Mouse (Mus musculus) NIH3T3 (cell line): ENCODE measurements around the gene Gm21812.
"Not testable (repeated sequence)": the region's sequence is repeated elsewhere in the genome, so short reads cannot be mapped to it uniquely, and the experiment has no call there.

Experiments used
- DNase-seq: peaks from one replicate; pipeline ENCODE4 v3.0.0-alpha.2; 2012; ENCODE audit warnings: low read depth

Gene Gm21812

GRCm38 (mm10) chrY:9347084-9347483, at the start of gene Gm21812:
Gene Gm21812, minus strand, starts transcription at chrY:9347184.
- DNase-seq, result not testable (repeated sequence)
